Mouse (Mus musculus) limb, embryonic 10.5 days (tissue): ENCODE measurements around the gene Ifi206. TPM values are rescaled to one million over a fixed set of nuclear protein-coding genes. Genes with fewer than 3 reads are reported as not detected.

Source experiments
- DNase-seq: peaks from one replicate; pipeline ENCODE4 v3.0.0-alpha.2; 2017; ENCODE audit warnings: low spot score
- H3K27ac ChIP-seq: fragments of 300-500 bp; sonication (generic); 2 replicates; pipeline ENCODE4 v1.5.1; 2016; ENCODE audit warnings: mild to moderate bottlenecking
- H3K27me3 ChIP-seq: fragments of 300-500 bp; sonication (generic); 2 replicates; pipeline ENCODE4 v1.6.1; 2016; ENCODE audit warnings: low read depth, mild to moderate bottlenecking; ENCODE audit not compliant: poor library complexity, severe bottlenecking
- H3K36me3 ChIP-seq: fragments of 300-500 bp; sonication (generic); 2 replicates; pipeline ENCODE4 v1.6.1; 2016; ENCODE audit warnings: mild to moderate bottlenecking, moderate library complexity
- H3K4me1 ChIP-seq: fragments of 300-500 bp; sonication (generic); 2 replicates; pipeline ENCODE4 v1.6.1; 2016
- H3K4me3 ChIP-seq: fragments of 300-500 bp; sonication (generic); 2 replicates; pipeline ENCODE4 v1.5.1; 2016; ENCODE audit warnings: mild to moderate bottlenecking, moderate library complexity
- H3K9me3 ChIP-seq: fragments of 300-500 bp; sonication (generic); replicated peaks from 2 replicates; pipeline ENCODE4 v1.6.1; 2016; ENCODE audit warnings: mild to moderate bottlenecking
- WGBS: fragments of 180-500 bp; shearing (Covaris S2); methylation state at CpG from one replicate; pipeline ENCODE4 v1.1.7; 2016; 5-methylcytosine and 5-hydroxymethylcytosine counted together
- microRNA-seq: library from miRNA; unstranded; fragments of <30 nt; microRNA quantifications from one replicate; pipeline ENCODE4, GENCODE M21; 2017
- polyA plus RNA-seq: library from polyadenylated mRNA; unstranded; fragments of >200 nt; fragmentation: Nextera tagmentation; extraction: Ambion mirVana; gene quantifications from 2 replicates; pipeline ENCODE4 v1.2.1, GENCODE M21; 2016

Gene Ifi206
- polyA plus RNA-seq, 1 experiment from 2014 or later: not detected

DNA sequence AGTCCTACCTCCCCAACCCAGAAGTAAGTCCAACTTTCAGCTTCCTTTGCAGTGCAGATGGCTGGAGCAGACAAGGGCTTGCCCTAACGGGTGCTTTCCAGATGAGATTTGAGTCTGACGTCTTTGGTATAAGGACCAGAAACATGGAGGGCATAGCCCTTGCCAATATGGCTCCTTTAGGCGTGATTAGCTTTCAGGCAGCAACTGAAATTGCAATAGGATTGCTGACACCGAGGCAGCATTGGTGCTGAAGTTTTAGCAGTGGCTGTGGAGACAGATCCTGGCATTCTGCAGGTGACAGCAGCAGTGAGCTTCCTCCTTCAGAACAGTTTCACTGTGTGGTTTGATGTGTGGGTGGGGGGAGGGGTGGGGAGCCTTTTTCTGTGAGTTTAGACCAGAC, 49.6 kb downstream of the Ifi206 start:
- H3K36me3 ChIP-seq: no peaks in the 10 kb centered on the region
- DNase-seq: no peak
- 79% methylated on average over 4 of the region's 4 CpGs for WGBS
- no peak overlapping the region for H3K4me3 ChIP-seq
- H3K27ac ChIP-seq: no peak overlapping the region
- no peaks in the 10 kb centered on the region for H3K4me1 ChIP-seq
- H3K9me3 ChIP-seq: no peaks in the 10 kb centered on the region
- H3K27me3 ChIP-seq: no peaks in the 10 kb centered on the region

DNA sequence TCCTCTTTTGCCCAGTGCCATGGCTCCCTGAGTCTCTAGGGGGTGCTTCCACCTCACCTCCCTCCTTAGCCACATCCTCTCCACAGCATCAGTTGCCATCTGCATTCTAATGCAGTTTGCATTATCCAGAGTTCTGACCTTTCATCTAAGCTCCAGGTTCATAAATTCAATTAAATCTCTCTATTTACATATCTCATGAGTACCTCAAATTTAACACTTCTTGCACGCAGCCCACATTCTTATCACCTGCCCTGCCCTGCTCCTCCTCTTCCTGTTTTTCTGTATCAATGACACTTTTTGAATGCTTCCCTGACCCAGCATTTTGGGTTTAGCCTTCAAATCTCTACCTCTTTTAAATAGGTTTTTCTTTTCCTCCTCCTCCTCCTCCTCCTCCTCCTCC, 50.2 kb downstream of the Ifi206 start:
- H3K27me3 ChIP-seq: no peaks in the 10 kb centered on the region
- no peak for DNase-seq
- no peak overlapping the region for H3K27ac ChIP-seq
- no peaks in the 10 kb centered on the region for H3K36me3 ChIP-seq
- WGBS: 81% methylated on average over 1 of the region's 1 CpGs
- no peak overlapping the region for H3K4me3 ChIP-seq
- no peaks in the 10 kb centered on the region for H3K9me3 ChIP-seq
- H3K4me1 ChIP-seq: no peaks in the 10 kb centered on the region

DNA sequence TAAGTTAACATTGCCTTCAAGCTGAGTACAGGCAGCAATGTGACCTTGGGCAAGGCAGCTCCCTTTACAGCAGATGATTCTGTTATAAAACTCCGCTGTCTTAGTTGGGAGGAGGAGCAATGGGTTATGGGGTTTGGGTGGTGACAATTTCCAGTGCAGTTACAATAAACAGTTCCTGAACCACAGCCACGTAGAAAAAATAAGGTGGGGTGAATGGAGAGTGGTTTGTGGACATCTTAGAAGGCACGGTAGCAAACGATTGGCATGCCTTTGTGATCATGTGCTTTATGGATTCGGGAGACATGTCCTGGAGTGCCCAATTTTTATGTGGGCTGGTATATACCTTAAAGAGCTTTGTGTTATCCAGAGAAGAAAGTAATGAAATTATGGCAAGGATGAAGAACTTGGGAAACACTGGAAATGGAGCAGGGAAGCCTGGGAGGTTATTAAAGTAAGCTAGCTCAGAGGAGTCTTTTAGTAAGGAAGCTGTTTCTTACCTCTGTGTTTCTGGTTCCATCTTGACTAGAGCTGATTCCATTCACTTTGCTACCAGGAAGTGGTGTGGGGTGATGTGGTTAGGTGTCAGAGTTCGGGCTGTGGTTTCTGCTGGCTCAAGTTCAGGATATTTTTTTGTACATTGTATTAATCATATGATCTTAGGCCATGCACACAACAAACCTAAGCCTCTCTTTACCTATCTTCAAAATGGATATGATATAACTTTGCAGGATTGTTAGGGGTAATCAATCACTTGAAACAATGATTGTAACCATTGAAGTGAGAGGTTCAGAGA, 53.5 kb downstream of the Ifi206 start:
- H3K4me3 ChIP-seq: no peak overlapping the region
- H3K27ac ChIP-seq: no peak overlapping the region
- no peaks in the 10 kb centered on the region for H3K36me3 ChIP-seq
- DNase-seq: no peak
- H3K4me1 ChIP-seq: no peaks in the 10 kb centered on the region
- no peaks in the 10 kb centered on the region for H3K27me3 ChIP-seq
- no peaks in the 10 kb centered on the region for H3K9me3 ChIP-seq
- 77% methylated on average over 6 of the region's 6 CpGs for WGBS

DNA sequence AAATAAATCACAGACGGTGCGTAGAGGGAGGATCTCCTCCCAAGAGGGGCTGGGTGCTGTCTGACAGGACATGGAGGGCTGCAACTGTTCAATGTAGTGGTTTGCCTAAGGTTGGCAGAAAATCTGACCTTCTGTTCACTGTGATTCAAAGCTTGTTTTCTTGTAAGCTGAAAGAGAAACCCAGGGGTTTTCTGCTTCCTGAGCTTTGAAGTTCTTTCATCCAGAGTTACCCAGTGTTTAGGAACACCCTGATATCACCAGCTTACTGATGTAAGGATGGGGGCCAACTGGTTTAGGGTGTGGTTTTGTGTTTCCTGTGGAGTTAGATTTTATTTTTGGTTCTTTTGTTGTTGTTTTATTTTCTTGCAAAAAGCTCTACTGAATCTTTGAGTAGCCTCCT, 58.4 kb downstream of the Ifi206 start:
- 80% methylated on average over 2 of the region's 2 CpGs for WGBS
- no peak overlapping the region for H3K27ac ChIP-seq

DNA sequence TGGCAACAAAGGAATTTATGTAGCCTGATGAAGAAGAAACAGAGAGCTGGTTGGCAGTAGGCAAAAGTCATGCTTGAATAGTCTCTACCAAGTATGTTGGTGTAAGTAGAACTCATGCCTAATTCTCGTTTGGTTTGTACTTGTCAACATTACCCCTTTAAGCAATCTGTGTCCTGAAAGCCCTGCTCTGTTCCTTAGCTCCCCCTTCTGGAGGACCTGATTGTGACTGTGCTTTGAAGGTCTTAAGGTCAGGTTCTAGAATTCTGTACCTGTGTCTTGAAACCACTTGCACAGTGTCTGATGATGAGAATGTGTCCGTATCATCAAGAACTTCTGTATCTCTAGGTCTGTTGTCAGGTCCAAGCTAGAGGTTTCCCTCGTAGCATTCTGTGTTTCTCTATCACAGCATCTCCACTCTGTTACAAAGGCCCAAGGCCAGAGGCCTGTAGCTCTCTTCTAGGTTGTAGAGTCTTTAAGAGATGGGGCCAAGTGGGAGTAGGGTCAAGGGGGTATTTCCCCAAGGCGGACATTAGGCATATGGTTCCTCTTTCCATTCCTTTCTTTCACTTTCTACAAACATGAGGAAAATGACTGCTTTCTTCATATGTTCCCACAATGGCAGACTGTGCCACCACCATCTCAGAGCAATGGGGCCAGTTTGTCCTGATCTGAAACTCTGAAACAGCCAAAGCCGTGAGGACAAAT, 60.7 kb downstream of the Ifi206 start:
- Histone ChIP-seq H3K4me3 (no peak overlapping the region), H3K27me3 (no peaks in the 10 kb centered on the region), H3K36me3 (no peaks in the 10 kb centered on the region), H3K9me3 (no peaks in the 10 kb centered on the region), H3K4me1 (no peaks in the 10 kb centered on the region), H3K27ac (no peak overlapping the region)
- WGBS: 85% methylated on average over 5 of the region's 5 CpGs
- DNase-seq: no peak

More for the DNA sequence above, 58.4 kb downstream of the Ifi206 start:
- H3K4me3 ChIP-seq: no peak overlapping the region
- DNase-seq: no peak
- no peaks in the 10 kb centered on the region for H3K27me3 ChIP-seq
- H3K4me1 ChIP-seq: no peaks in the 10 kb centered on the region
- H3K36me3 ChIP-seq: no peaks in the 10 kb centered on the region
- no peaks in the 10 kb centered on the region for H3K9me3 ChIP-seq

DNA sequence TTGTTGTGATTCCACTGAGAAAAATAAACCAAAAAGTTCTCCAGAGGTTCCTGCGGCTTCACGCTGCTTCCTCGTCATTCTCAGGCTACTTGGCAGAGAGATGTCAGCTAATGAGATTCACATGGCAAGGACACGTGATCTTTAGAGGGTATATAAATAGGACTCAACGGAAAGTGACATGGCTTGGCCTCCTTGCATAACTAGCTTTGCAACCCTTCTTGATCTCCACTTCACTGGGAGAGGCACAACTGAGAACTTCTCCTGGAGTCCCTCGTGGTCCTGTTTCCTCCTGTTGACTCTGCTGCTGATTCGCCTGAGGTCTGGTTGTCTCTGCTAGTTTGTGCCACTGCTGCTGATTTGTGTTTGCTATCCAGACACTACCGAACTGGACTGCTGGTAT, 63.5 kb downstream of the Ifi206 start:
- H3K27me3 ChIP-seq: no peaks in the 10 kb centered on the region
- no peaks in the 10 kb centered on the region for H3K4me1 ChIP-seq
- no peak overlapping the region for H3K4me3 ChIP-seq
- H3K36me3 ChIP-seq: no peaks in the 10 kb centered on the region
- no peak overlapping the region for H3K27ac ChIP-seq
- no peak for DNase-seq
- WGBS: 87% methylated on average over 8 of the region's 8 CpGs
- H3K9me3 ChIP-seq: no peaks in the 10 kb centered on the region

DNA sequence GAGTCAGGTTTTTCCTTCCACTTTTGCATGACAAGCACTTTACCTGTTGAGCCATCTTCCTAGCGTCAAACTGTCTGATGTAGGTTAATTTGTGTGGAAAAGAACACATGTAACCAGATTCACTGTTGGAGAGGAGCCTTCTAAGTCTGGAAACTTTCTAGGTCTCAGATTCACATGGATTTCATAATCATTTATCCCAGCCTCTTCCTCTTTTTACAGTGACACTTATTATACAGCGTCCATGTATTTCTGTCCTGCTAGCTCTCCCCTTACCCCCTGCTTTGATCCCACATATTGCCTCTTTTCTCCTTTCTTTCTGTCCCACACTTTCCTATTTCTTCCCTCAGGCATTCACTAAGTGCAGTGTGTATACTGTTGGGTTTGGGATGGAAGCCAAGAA, 64.5 kb downstream of the Ifi206 start:
- WGBS: 87% methylated on average over 2 of the region's 2 CpGs
- Histone ChIP-seq H3K4me1 (no peaks in the 10 kb centered on the region), H3K9me3 (no peaks in the 10 kb centered on the region), H3K27me3 (no peaks in the 10 kb centered on the region), H3K27ac (no peak overlapping the region), H3K4me3 (no peak overlapping the region), H3K36me3 (no peaks in the 10 kb centered on the region)
- DNase-seq: no peak

DNA sequence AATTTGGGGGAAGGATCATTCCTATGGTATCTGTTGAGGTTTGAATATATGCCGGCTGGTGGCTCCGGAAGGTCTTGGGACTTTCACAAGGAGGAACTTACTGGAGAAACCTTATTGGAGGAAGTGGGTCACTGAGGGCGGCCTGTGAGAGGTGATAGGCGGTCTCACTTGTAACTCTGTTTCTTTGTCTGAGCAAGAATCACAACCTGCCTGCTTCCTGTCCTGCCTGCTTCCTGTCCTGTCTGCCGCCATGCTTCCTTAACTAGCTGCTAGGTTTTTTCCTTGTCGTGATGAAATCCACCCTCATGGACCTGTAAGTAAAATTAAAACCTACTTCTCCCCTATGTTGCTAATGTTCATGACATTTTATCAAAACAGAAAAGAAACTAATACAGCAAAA, 70.5 kb downstream of the Ifi206 start:
- no peaks in the 10 kb centered on the region for H3K36me3 ChIP-seq
- H3K27ac ChIP-seq: no peak overlapping the region
- H3K9me3 ChIP-seq: no peaks in the 10 kb centered on the region
- no peak for DNase-seq
- H3K27me3 ChIP-seq: no peaks in the 10 kb centered on the region
- H3K4me3 ChIP-seq: no peak overlapping the region
- H3K4me1 ChIP-seq: no peaks in the 10 kb centered on the region
- WGBS: 74% methylated on average over 6 of the region's 6 CpGs

DNA sequence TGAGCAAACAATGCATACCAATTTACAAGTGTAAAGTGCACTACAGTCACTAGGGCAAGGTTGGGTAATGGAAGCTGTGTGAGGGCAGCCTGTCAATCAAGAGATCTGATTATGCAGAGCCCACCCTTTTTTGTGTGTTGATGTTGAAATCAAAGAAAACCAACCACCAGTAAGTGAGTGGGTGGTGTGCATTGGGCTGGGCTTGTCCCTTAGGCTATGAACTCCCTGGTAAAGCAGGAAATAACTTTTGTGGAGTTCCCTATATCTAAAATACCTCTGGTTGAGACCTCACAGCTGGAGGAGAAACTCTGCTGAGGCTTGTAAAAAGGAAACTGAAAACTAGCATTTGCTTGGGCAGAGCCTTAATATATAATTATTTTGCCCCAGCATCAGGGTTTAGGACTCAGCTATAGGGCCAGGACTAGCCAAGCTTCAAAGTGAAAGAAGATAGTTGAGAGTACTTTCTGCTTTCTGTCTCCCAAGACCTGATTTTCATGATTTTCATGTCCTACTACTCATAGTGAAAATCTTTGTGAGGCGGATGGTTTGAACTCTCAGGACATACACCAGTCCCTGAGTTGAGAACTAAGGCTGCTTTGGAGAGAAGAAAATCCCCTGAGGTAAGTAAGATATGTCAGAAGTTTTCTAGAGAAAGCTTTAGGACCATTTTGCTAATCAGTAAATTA, 71.8 kb downstream of the Ifi206 start:
- Histone ChIP-seq H3K4me3 (no peak overlapping the region), H3K9me3 (no peaks in the 10 kb centered on the region), H3K36me3 (no peaks in the 10 kb centered on the region), H3K27me3 (no peaks in the 10 kb centered on the region), H3K27ac (no peak overlapping the region), H3K4me1 (no peaks in the 10 kb centered on the region)
- 87% methylated on average over 1 of the region's 1 CpGs for WGBS
- no peak for DNase-seq

DNA sequence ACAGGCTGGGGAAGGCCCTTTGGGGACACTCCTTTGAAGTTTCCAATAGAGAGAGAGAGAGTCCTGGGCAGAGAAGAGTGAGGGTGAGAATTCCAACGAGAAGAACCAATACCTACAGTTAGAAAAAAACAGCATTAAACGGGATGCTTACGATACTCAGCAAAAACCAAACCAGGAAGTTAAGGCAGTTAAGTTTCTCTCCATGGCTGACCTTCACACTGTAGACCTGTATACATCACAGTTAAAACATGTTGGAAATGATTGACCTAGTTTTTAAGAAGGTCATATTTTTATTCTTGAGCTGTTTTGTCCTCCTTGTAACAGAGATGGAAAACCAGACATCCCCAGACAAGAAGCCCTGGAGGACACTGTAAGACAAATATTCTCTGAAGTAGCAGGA, 72.3 kb downstream of the Ifi206 start:
- Histone ChIP-seq H3K9me3 (no peaks in the 10 kb centered on the region), H3K4me1 (no peaks in the 10 kb centered on the region), H3K4me3 (no peak overlapping the region), H3K27me3 (no peaks in the 10 kb centered on the region), H3K36me3 (no peaks in the 10 kb centered on the region), H3K27ac (no peak overlapping the region)
- 79% methylated on average over 3 of the region's 3 CpGs for WGBS
- no peak for DNase-seq

Small RNA genes within 50 kb of the gene (microRNA-seq; reads per million reads assigned to microRNA genes)
- gene Gm44481: not detected

Other genes with a start within 250 kb of the Ifi206 start
- not detected in 2 replicates for gene Olfr418, start 225.0 kb downstream of the Ifi206 start, polyA plus RNA-seq
- gene Mptx2, start 213.3 kb downstream of the Ifi206 start, polyA plus RNA-seq: not detected in 2 replicates
- gene Ackr1, start 157.3 kb downstream of the Ifi206 start, polyA plus RNA-seq: 0.55 and 0.78 TPM in 2 replicates
- 1.1 and 2.5 TPM in 2 replicates for gene Aim2, start 140.2 kb downstream of the Ifi206 start, polyA plus RNA-seq
- 0.29 and 0.49 TPM in 2 replicates for gene Cadm3, start 123.3 kb downstream of the Ifi206 start, polyA plus RNA-seq
- gene Ifi214, start 44.9 kb upstream of the Ifi206 start, polyA plus RNA-seq: not detected in 2 replicates
- not detected in 2 replicates for gene Ifi213, start 108.2 kb upstream of the Ifi206 start, polyA plus RNA-seq
- gene Ifi209, start 139.9 kb upstream of the Ifi206 start, polyA plus RNA-seq: 0.08 TPM in 1 of 2 replicates, not detected in the other
- 0.05 TPM in 1 of 2 replicates, not detected in the other for gene Ifi208, start 182.6 kb upstream of the Ifi206 start, polyA plus RNA-seq